Mouse (Mus musculus): ENCODE results near the gene Tmem274.

- TF ChIP-seq EP300 (IDR thresholded peaks at IDR 0.05; ENCODE audit: low read depth) (no peak), CTCF (IDR thresholded peaks at IDR 0.05; ENCODE audit: low read depth) (no peak)
Observed at GRCm38 (mm10) chr4:149487729-149488128, 10.6 kb downstream of the Tmem274 start.
